Mouse (Mus musculus): ENCODE data around the gene Scap.

DNA sequence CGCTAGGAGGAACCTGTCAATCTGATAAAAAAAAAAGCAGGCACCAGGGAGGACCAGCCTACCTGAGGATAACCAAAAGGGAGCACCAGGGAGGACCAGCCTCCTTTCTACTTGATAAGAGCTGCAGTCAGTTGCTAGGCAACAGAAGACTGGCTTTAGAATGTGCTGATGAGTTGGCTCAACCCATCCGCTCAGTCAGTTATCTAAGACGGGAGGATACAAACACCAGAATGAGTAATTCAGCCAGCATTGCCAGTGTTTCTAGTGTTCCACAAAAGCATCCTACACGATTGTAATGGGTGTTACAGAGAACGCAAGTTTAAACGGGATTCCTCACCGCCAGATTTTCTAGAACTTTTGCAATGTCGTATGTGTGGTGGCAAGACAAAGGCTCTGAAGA is 98.2 kb downstream of the Scap start:
- TF ChIP-seq CTCF (IDR thresholded peaks at IDR 0.05; ENCODE audit: low read depth), result no peak
- no peak for TF ChIP-seq EP300 (IDR thresholded peaks at IDR 0.05; ENCODE audit: low read depth)

Data from heart, postnatal 0 days (tissue).